Mouse (Mus musculus) spleen, adult 2 months (tissue): Measurements from ENCODE around the gene Cd160.

ENCODE experiments used
- CTCF ChIP-seq: fragments of 200-500 bp; IDR thresholded peaks from 2 replicates; pipeline ENCODE4 v1.5.1; 2011; ENCODE audit warnings: mild to moderate bottlenecking, inconsistent platforms; ENCODE audit not compliant: insufficient read depth, insufficient read length, insufficient replicate concordance; ENCODE audit errors: extremely low read depth
- POLR2A ChIP-seq: fragments of 200-500 bp; IDR thresholded peaks from 2 replicates; pipeline ENCODE4 v1.6.1; 2011; ENCODE audit warnings: low read depth, low read length, inconsistent platforms

DNA sequence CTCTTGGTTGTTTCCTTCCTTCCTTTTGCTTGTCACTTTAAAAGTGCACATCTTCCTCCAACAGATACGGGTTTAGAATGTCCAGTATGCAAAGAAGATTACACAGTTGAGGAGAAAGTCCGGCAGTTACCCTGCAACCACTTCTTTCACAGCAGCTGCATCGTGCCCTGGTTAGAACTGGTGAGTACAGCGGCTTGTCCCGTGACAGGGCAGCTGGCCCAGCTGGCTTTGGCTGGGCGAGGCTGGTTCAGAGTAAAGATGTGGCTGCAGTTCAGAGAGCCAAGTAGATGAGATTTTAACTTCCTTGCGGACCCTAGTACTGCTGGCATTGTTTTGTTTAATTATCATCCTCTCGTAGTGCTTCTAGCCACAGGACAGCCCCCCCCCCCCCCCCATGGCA is 40.6 kb downstream of the Cd160 start:
- TF ChIP-seq CTCF (no peak), POLR2A (no peak)
